Mouse (Mus musculus): ENCODE measurements around the gene Entpd7. TPM values are rescaled to one million over a fixed set of nuclear protein-coding genes. Genes with fewer than 3 reads are reported as not detected.

Entpd7 gene
- polyA plus RNA-seq, 1 experiment from 2014 or later, result 12.3 TPM

- Histone ChIP-seq H3K4me3 (ENCODE audit: low read depth, low read length) (no peak overlapping the region), H3K27me3 (replicated peaks; ENCODE audit: control insufficient read depth, insufficient read depth, low read length) (no peaks in the 10 kb centered on the region), H3K9me3 (ENCODE audit: control insufficient read depth, low read length) (no peaks in the 10 kb centered on the region), H3K4me2 (ENCODE audit: low read depth, low read length) (no peak overlapping the region), H3K4me1 (ENCODE audit: control insufficient read depth, insufficient read depth, low read length) (no peaks in the 10 kb centered on the region), H3K9ac (ENCODE audit: low read depth, low read length) (no peak overlapping the region), H3K36me3 (ENCODE audit: control insufficient read depth, insufficient read depth, low read length) (no peaks in the 10 kb centered on the region), H3K27ac (replicated peaks; ENCODE audit: low read depth, low read length) (no peak overlapping the region)
- no peak for ATAC-seq (ENCODE audit: low read depth)
- no peak for DNase-seq (ENCODE audit: low spot score)
- WGBS, result 68% methylated on average over 2 of the region's 2 CpGs
Measured at GRCm38 (mm10) chr19:43777308-43777707, 87.8 kb downstream of the Entpd7 start.

- no peaks in the 10 kb centered on the region for H3K9me3 ChIP-seq (ENCODE audit: control insufficient read depth, low read length)
- no peak for DNase-seq (ENCODE audit: low spot score)
- no peak overlapping the region for H3K27ac ChIP-seq (replicated peaks; ENCODE audit: low read depth, low read length)
- no peak overlapping the region for H3K4me3 ChIP-seq (ENCODE audit: low read depth, low read length)
- no peak for ATAC-seq (ENCODE audit: low read depth)
- 61% methylated on average over 5 of the region's 5 CpGs for WGBS
- no peaks in the 10 kb centered on the region for H3K4me1 ChIP-seq (ENCODE audit: control insufficient read depth, insufficient read depth, low read length)
- H3K27me3 ChIP-seq (replicated peaks; ENCODE audit: control insufficient read depth, insufficient read depth, low read length), result no peaks in the 10 kb centered on the region
- H3K4me2 ChIP-seq (ENCODE audit: low read depth, low read length), result no peak overlapping the region
- no peaks in the 10 kb centered on the region for H3K36me3 ChIP-seq (ENCODE audit: control insufficient read depth, insufficient read depth, low read length)
- H3K9ac ChIP-seq (ENCODE audit: low read depth, low read length), result no peak overlapping the region
Measured at GRCm38 (mm10) chr19:43780391-43780790, 90.9 kb downstream of the Entpd7 start.

DNA sequence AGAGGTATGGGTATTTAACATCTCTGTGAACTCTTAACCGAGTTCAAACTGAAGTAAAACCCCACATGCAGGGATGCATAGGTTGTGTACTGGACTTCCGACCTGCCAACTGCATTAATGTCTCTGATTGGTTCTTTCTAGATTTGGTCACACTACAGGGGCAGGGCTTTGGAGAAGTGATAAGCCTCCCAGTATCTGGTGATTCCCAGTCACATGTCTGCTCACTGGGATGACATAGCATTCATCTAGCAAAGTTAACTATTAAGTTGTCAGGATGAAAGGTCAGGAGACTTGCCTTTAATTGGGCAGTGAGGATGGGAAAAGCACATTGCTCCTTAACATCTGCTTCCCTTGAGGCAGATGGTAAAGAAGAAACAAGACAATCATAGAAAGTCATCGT is 92.5 kb downstream of the Entpd7 start, which contains the start of gene Abcc2:
Gene Abcc2 (plus strand): TSS at position 213 of the 400 bp plus-strand sequence.
- Histone ChIP-seq H3K9me3 (ENCODE audit: control insufficient read depth, low read length) (no peaks in the 10 kb centered on the region), H3K4me2 (ENCODE audit: low read depth, low read length) (no peak within 1 kb of the TSS), H3K4me1 (ENCODE audit: control insufficient read depth, insufficient read depth, low read length) (no peaks in the 10 kb centered on the region), H3K4me3 (ENCODE audit: low read depth, low read length) (no peak within 1 kb of the TSS), H3K36me3 (ENCODE audit: control insufficient read depth, insufficient read depth, low read length) (no peaks in the 10 kb centered on the region), H3K9ac (ENCODE audit: low read depth, low read length) (no peak within 1 kb of the TSS), H3K27me3 (replicated peaks; ENCODE audit: control insufficient read depth, insufficient read depth, low read length) (no peaks in the 10 kb centered on the region), H3K27ac (replicated peaks; ENCODE audit: low read depth, low read length) (no peak within 1 kb of the TSS)
- DNase-seq (ENCODE audit: low spot score), result no peak
- no peak for ATAC-seq (ENCODE audit: low read depth)
- 71% methylated on average over 3 of the region's 3 CpGs for WGBS

Other genes starting within 250 kb of the Entpd7 start
- 0.96 and 1.4 TPM in 2 replicates for gene Cnnm1, start 249.2 kb upstream of the Entpd7 start, polyA plus RNA-seq (2014; fragmentation: Nextera tagmentation; extraction: Ambion mirVana)
- 33.1 and 34.4 TPM in 2 replicates for gene Got1, start 165.1 kb upstream of the Entpd7 start, polyA plus RNA-seq (2014; fragmentation: Nextera tagmentation; extraction: Ambion mirVana)
- 2.0 and 2.4 TPM in 2 replicates for gene Nkx2-3, start 77.3 kb upstream of the Entpd7 start, polyA plus RNA-seq (2014; fragmentation: Nextera tagmentation; extraction: Ambion mirVana)
- 12.1 and 14.2 TPM in 2 replicates for gene Slc25a28, start 14.8 kb upstream of the Entpd7 start, polyA plus RNA-seq (2014; fragmentation: Nextera tagmentation; extraction: Ambion mirVana)
- 9.9 and 14.1 TPM in 2 replicates for gene Cutc, start 63.3 kb downstream of the Entpd7 start, polyA plus RNA-seq (2014; fragmentation: Nextera tagmentation; extraction: Ambion mirVana)
- gene Cox15, start 63.3 kb downstream of the Entpd7 start, polyA plus RNA-seq (2014; fragmentation: Nextera tagmentation; extraction: Ambion mirVana), result 7.0 and 8.3 TPM in 2 replicates
- 0.07 TPM in 2 replicates for gene Abcc2, start 92.5 kb downstream of the Entpd7 start, polyA plus RNA-seq (2014; fragmentation: Nextera tagmentation; extraction: Ambion mirVana)